Mouse (Mus musculus): ENCODE results near the gene Nol9. TPM values are rescaled to one million over a fixed set of nuclear protein-coding genes. Genes with fewer than 3 reads are reported as not detected.

The Nol9 gene
- 7.7 and 25.0 TPM in 2 replicates for polyA plus RNA-seq (2012; ENCODE audit: insufficient read depth, low replicate concordance)

- H3K27me3 ChIP-seq (replicated peaks), result no peaks in the 10 kb centered on the region
- peaks cover 60% of the 10 kb centered on the region for H3K4me1 ChIP-seq
- TF ChIP-seq GATA1 (IDR thresholded peaks at IDR 0.05; ENCODE audit: borderline replicate concordance, low read length) (no peak), FLI1 (IDR thresholded peaks at IDR 0.05; ENCODE audit: low read length) (no peak)
- peak within 1 kb of the TSS; percentile 98 for H3K4me3 ChIP-seq (replicated peaks)
- no peaks in the 10 kb centered on the region for H3K9me3 ChIP-seq
- H3K36me3 ChIP-seq (replicated peaks; ENCODE audit: low read length), result peaks cover 34% of the 10 kb centered on the region
Measured at GRCm38 (mm10) chr4:152038985-152039830, at the start of gene Nol9. Nol9 (plus strand) TSS chr4:152039321.

DNA sequence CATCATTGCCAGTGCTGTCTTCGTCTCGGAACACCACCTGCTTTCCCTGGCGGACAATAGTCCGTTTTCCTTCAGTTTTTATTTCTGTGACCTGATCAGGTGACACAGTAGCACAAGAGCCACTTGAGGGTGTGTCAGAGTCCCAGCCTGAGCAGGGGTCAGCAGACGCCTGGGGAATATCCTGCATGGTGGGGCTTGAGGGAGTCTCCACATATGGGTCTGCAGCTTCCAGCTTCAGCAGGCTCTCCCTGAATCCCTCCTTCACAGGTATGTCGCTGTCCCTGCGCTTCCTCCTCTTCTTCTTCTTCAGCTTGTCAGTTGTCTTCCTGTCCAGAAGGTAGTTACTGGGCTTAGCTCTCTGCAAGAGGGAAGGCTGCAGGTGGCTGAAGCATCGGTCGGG, 47.0 kb upstream of the Nol9 start:
- Histone ChIP-seq H3K4me3 (replicated peaks) (no peak overlapping the region), H3K27me3 (replicated peaks) (peaks cover 19% of the 10 kb centered on the region), H3K36me3 (replicated peaks; ENCODE audit: low read length) (peaks cover 36% of the 10 kb centered on the region), H3K4me1 (peaks cover 50% of the 10 kb centered on the region), H3K9me3 (no peaks in the 10 kb centered on the region)
- TF ChIP-seq GATA1 (IDR thresholded peaks at IDR 0.05; ENCODE audit: borderline replicate concordance, low read length) (no peak), FLI1 (IDR thresholded peaks at IDR 0.05; ENCODE audit: low read length) (no peak)

GRCm38 (mm10) chr4:151993035-151993434, 46.1 kb upstream of the Nol9 start:
- Histone ChIP-seq H3K27me3 (replicated peaks) (peaks cover 19% of the 10 kb centered on the region), H3K4me3 (replicated peaks) (no peak overlapping the region), H3K36me3 (replicated peaks; ENCODE audit: low read length) (peaks cover 36% of the 10 kb centered on the region), H3K4me1 (peaks cover 50% of the 10 kb centered on the region), H3K9me3 (no peaks in the 10 kb centered on the region)
- TF ChIP-seq FLI1 (IDR thresholded peaks at IDR 0.05; ENCODE audit: low read length) (no peak), GATA1 (IDR thresholded peaks at IDR 0.05; ENCODE audit: borderline replicate concordance, low read length) (no peak)

- Histone ChIP-seq H3K9me3 (no peaks in the 10 kb centered on the region), H3K4me3 (replicated peaks) (peak overlapping the region; percentile 100), H3K36me3 (replicated peaks; ENCODE audit: low read length) (peaks cover 36% of the 10 kb centered on the region), H3K27me3 (replicated peaks) (peaks cover 19% of the 10 kb centered on the region), H3K4me1 (peaks cover 42% of the 10 kb centered on the region)
- TF ChIP-seq FLI1 (IDR thresholded peaks at IDR 0.05; ENCODE audit: low read length) (no peak), GATA1 (IDR thresholded peaks at IDR 0.05; ENCODE audit: borderline replicate concordance, low read length) (no peak)
Measured at GRCm38 (mm10) chr4:151994228-151995171, 44.6 kb upstream of the Nol9 start.

DNA sequence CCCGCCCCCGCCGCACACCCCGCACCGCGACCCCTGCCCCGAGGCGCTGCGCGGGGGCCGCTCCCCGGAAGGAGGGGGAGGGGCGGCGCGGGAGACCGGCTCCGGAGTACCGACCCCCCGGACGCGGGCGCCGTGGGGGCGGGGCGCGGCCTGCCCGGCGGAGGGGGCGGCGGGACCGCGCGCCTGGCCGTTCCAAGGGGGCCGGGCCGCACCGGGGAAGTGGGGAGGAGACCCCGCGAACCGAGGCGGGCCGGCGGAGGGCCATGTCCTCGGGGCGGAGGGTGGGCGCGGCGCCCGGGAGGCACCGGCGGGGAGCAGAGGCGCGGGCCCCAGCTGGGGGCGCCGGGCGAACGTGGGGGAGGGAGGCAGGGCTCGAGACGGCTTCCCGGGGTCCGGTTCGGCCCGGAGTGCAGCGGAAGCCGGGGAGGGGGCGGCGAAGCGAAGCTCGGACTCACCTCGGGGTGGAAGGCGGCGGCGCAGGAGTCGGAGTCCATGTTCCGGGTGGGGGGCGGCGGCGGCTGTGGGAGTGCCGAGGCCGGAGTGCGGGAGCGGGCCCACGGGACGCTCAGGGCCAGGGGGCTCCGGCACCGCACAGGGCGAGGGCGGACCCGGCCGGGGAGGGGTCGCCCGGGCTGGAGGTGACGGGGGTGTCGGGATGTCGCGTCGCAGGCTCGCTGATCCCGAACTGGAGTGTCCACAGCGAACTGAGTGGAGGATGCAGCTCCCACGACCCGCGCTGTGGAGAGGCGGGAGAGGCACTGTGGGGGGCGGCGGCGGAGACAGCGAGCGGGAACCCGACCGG, 43.5 kb upstream of the Nol9 start:
- H3K9me3 ChIP-seq, result no peaks in the 10 kb centered on the region
- peaks cover 51% of the 10 kb centered on the region for H3K4me1 ChIP-seq
- no peak for TF ChIP-seq GATA1 (IDR thresholded peaks at IDR 0.05; ENCODE audit: borderline replicate concordance, low read length)
- TF ChIP-seq FLI1 (IDR thresholded peaks at IDR 0.05; ENCODE audit: low read length), result no peak
- H3K27me3 ChIP-seq (replicated peaks), result peaks cover 19% of the 10 kb centered on the region
- H3K4me3 ChIP-seq (replicated peaks), result peak overlapping the region; percentile 100
- peaks cover 30% of the 10 kb centered on the region for H3K36me3 ChIP-seq (replicated peaks; ENCODE audit: low read length)

- Histone ChIP-seq H3K9me3 (no peaks in the 10 kb centered on the region), H3K4me1 (peaks cover 46% of the 10 kb centered on the region), H3K27me3 (replicated peaks) (peaks cover 19% of the 10 kb centered on the region), H3K36me3 (replicated peaks; ENCODE audit: low read length) (peaks cover 22% of the 10 kb centered on the region), H3K4me3 (replicated peaks) (peak within 1 kb of the TSS; percentile 100)
- TF ChIP-seq FLI1 (IDR thresholded peaks at IDR 0.05; ENCODE audit: low read length), result no peak
- TF ChIP-seq GATA1 (IDR thresholded peaks at IDR 0.05; ENCODE audit: borderline replicate concordance, low read length), result no peak
Measured at GRCm38 (mm10) chr4:151996173-151996950, 42.8 kb upstream of the Nol9 start, which contains the start of gene Phf13. Phf13 (minus strand) TSS chr4:151996258.

GRCm38 (mm10) chr4:151996951-151997222, 42.2 kb upstream of the Nol9 start:
- TF ChIP-seq FLI1 (IDR thresholded peaks at IDR 0.05; ENCODE audit: low read length) (no peak), GATA1 (IDR thresholded peaks at IDR 0.05; ENCODE audit: borderline replicate concordance, low read length) (no peak)
- Histone ChIP-seq H3K36me3 (replicated peaks; ENCODE audit: low read length) (peaks cover 17% of the 10 kb centered on the region), H3K4me1 (peaks cover 46% of the 10 kb centered on the region), H3K9me3 (no peaks in the 10 kb centered on the region), H3K4me3 (replicated peaks) (peak overlapping the region; percentile 100), H3K27me3 (replicated peaks) (peaks cover 19% of the 10 kb centered on the region)

DNA sequence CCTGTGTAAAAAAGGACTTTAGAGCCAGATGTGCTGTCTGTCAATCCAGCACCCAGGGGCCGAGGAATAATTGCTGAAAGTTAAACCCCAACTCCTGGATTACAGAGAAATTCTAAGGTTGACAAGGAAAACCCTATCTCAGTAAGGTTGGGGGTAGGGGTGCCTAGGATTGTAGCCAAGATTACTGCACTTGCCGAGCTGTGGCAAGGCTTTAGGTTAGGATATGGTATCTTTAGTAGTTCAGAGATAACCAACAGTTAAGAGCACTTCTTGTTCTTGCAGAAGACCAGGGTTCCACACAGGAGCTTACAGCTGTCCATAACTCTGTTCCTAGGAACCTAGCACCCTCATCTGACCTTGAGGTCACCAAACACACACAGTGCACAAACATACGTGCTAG, 41.4 kb upstream of the Nol9 start:
- Histone ChIP-seq H3K4me3 (replicated peaks) (peak overlapping the region; percentile 100), H3K27me3 (replicated peaks) (peaks cover 19% of the 10 kb centered on the region), H3K4me1 (peaks cover 42% of the 10 kb centered on the region), H3K9me3 (no peaks in the 10 kb centered on the region), H3K36me3 (replicated peaks; ENCODE audit: low read length) (peaks cover 8% of the 10 kb centered on the region)
- TF ChIP-seq FLI1 (IDR thresholded peaks at IDR 0.05; ENCODE audit: low read length), result no peak
- TF ChIP-seq GATA1 (IDR thresholded peaks at IDR 0.05; ENCODE audit: borderline replicate concordance, low read length), result no peak

Measured in megakaryocyte, embryonic 14.5 days (primary cell).